Mouse (Mus musculus) neural tube, embryonic 10.5 days (tissue): ENCODE data around the gene Selenos.

Experiments used
- DNase-seq: peaks from one replicate; pipeline ENCODE4 v3.0.0-alpha.2; 2017; ENCODE audit warnings: low spot score; ENCODE audit errors: extremely low spot score

Selenos gene

DNA sequence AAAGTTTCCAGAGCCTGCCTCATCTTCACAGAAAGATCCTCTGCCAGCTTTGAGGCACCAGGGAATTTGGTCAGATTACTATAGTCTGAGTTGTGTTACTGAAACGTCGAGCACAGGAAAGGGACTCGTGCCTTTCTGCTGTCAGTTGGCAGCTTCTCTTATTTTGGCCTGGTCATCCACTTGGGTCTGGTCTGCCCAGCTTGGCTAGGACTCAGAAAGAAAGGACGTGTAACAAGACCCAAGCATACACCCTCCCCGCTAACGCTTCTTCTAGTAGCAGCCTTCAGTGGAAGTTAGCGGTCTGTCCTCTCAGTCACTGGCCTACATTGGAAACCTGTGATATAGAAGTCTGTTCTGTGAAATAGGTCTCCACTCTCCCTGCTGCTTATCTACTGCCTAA is 5.1 kb downstream of the Selenos start:
- no peak for DNase-seq

GRCm38 (mm10) chr7:66087652-66088051 is 8.2 kb downstream of the Selenos start:
- no peak for DNase-seq

DNA sequence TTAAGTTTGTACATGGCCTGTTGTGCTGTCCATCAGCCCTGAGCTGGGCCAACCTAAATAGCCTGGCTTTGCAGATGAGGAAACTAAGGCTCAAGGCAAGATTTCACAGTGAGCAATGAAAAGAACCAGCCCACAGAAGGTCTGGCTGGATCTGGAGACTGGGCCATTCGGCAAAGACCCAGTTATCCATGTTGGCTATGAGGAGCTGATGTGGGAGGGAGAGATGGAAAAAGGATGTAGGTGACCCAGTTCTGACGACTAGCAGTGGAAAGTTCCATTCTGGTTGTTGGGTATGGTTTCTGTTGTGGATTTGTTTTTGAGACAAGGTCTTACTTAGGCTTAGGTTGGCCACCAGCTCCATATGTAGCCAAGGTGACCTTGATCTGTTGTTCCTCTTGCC is 8.6 kb downstream of the Selenos start:
- no peak for DNase-seq

DNA sequence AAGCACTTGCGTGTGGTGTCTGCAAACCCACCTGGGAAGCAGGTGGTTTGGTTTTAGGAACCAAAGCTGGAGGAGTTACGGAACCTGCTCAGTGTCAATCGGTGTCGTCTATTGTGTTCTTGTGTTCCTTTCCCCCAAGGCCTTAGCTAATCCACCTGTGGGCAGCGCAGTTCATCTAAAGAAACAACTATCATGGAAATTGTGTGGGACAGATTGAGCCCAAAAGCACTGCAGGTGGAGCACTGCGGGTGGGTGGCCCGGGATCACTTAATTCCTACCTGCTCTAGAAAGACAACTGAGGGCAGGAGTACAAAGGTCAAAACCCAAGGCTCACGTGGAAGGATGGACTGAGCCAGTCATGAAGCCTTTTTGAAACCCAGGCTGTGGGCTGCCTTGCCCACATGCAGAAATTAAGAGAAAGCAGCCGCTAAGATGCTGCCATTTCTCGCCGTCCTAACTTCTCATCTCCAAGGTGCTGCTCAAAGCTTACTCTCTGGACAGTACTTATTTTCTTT is 11.3 kb downstream of the Selenos start:
- DNase-seq: no peak

DNA sequence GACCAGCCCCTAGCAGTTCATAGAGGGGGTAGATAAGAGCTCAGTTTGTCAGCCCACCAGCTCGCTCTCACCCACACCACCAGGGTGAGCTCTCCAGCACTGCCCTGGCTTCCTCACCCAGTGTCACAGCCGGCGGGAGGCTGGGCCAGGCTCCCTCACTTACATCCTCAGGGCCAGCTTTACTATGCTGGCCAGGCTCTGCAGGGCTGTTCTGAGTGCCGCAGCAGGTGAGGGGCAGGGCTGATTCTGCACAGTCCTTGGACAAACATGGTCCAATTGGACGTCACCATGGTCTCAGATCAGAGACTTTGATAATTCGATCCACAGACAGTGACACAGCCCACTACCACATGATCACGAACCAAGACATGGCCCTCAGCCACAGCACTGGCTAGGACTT is 12.1 kb downstream of the Selenos start:
- DNase-seq: no peak

- DNase-seq: no peak
Observed at GRCm38 (mm10) chr7:66092656-66093055, 13.2 kb downstream of the Selenos start.

DNA sequence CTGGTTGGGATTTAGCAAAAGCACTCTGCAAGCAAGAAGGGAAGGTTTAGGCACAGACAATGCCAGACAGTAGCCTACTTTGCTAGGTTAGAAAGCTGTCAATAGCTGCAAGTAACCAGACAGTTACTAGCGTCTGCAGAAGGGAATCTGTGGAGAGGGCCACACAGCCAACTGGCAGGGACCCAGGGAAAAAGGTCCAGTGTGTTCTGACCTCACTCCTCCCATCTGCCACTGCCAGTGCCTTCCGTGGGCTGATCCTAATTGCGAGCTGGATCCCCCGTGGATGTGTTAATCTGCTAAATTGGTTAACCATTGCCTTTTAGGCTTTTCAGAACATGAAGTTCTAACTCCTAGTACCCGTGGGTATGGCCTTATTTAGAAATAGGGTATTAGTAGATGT is 14.7 kb downstream of the Selenos start:
- no peak for DNase-seq

GRCm38 (mm10) chr7:66098803-66099202 is 19.4 kb downstream of the Selenos start:
- DNase-seq: no peak

- DNase-seq: no peak
Observed at GRCm38 (mm10) chr7:66101866-66102265, 22.4 kb downstream of the Selenos start.

- no peak for DNase-seq
Observed at GRCm38 (mm10) chr7:66104531-66104930, 25.1 kb downstream of the Selenos start.

- DNase-seq: no peak
Observed at GRCm38 (mm10) chr7:66105771-66106170, 26.3 kb downstream of the Selenos start.

DNA sequence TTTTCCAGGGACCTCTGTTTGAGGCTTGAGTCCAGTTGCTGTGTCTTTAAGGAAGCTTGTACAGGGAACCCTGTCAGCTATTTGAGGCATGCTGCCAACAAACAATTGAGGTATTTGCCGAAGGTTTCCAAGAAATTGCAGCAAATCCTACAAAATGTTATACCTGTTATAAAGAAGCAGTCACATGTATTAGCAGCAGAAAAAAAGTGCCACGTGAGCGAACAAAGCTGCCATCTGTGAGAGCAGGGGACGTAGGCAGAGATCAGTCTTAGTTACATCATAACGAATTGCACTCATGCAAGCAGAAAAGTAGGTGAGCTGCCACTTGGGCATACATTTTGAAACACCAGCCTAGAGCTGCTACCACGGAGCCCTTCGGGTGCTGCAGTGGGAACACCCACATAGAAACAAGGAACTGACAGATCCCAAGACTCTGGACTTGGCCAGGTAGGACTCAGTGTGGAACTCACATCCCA is 27.2 kb downstream of the Selenos start:
- no peak for DNase-seq

- no peak for DNase-seq
Observed at GRCm38 (mm10) chr7:66107206-66107605, 27.8 kb downstream of the Selenos start.

GRCm38 (mm10) chr7:66107930-66108329 is 28.5 kb downstream of the Selenos start:
- no peak for DNase-seq

- DNase-seq: peak; percentile 93
Observed at GRCm38 (mm10) chr7:66108961-66109854, 29.8 kb downstream of the Selenos start, which contains the start of gene Chsy1. Gene Chsy1 (plus strand): TSS chr7:66109515.

DNA sequence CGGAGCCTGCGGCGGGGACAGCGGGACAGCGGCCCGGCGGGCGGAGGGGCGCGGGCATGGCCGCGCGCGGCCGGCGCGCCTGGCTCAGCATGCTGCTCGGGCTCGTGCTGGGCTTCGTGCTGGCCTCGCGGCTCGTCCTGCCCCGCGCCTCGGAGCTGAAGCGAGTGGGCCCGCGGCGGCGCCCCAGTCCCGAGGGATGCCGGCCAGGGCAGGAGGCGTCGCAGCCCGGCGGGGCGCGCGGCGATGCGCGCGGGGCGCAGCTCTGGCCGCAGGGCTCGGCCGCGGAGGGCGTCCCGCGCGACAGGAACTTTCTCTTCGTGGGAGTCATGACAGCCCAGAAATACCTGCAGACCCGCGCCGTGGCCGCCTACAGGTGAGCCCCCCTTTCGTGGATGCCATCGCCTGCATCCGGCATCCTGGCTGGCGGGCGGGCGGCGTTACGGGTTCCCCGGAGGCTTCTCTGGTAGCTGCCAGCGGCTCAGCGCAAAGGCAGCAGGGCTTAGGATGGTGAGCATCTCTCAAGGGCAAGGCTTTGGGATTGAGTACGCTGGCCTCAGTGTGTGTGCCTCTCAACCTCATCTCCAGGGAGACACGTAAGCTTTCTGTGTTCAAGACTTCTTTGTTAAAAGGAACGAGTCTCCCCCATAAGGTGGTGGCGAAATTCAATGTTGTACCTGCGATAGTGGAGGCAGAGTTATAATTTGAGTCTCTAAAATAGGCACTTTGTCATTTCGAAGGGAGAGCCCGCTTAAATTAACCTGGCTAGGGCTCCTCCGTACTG is 30.6 kb downstream of the Selenos start:
- peak; percentile 67 for DNase-seq

GRCm38 (mm10) chr7:66110636-66111112 is 31.2 kb downstream of the Selenos start:
- no peak for DNase-seq

- DNase-seq: no peak
Observed at GRCm38 (mm10) chr7:66111211-66111610, 31.8 kb downstream of the Selenos start.

DNA sequence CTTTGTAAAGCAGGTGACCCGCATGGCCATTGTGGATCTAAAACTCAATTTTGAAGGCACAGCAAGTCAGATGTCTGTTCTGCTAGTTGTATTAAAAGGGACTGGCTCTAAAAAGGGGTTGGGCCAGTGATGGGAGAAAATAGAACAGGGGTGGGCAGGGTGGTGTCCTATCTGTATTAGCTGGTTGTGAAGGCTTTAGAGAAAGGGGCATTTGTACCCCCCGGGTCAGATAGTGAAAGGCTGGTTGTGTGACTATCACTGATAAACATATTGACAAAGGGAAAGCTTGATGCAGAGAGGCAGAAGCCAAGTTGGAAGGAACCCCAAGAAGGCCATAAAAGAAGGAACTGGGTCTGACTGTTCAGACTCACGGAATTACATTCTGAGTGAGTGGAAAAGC is 34.1 kb downstream of the Selenos start:
- no peak for DNase-seq

DNA sequence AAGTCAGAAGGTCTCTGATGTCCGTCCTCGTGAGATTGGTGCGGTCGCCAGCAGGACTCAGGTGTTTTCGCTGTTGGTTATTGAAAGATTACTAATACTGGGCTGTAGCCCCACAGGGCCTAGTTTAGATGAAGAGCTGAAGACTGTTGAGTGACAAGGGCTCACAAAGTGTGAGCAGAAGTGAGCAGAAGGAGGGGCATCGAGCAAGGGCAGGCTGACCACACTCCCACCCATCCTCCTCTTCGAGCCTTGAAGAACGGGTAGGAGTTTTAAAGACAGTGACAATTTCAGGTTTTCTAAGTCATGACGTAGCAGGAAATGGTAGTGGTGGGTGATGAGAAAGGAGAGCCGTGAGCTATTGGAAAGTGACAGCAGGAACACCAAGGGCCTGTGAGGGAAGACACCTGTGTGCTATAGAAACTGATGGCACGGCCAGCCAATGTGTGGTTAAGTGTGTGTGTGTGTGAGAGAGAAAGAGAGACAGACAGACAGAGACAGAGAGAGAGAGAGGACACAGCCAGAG is 36.4 kb downstream of the Selenos start:
- no peak for DNase-seq

DNA sequence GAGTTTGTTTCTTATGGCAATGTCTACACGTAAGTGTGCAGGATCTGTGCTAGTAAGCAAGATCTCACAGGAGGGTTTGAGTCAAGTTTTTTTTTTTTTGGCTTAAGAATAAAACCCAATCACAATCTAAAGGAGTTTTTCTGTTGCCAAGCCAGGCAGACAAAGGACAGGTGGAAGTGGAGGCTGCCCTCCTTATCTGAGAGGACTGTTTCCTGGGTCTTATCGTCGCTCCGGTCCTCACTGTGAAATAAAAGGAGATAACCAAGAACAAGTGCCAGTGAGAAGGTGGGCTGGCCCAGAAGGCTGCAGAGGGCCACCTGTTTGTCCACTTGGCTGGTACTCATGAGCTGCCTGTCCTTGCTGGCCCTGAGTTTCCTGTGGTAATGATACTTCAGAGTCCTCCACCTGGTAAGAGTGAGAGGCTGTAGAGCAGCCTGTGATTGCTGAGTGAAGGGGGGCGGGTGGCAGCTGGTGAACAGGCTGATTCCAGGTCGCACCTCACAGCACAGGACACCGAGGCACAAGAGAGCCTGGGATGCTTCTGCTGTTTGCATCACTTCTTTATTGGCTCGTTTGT is 37.5 kb downstream of the Selenos start:
- no peak for DNase-seq
